Mouse (Mus musculus) liver, embryonic 12.5 days (tissue): ENCODE measurements around the gene Mars. TPM values are rescaled to one million over a fixed set of nuclear protein-coding genes. Genes with fewer than 3 reads are reported as not detected.
A peak's percentile ranks its signal among the peaks of the same experiment; 100 is the strongest.

Experiments used
- ATAC-seq: fragments of 200-750 bp; cut with Nextera tagmentation; 2 replicates; pipeline ENCODE4 v1.8.0; 2017; ENCODE audit warnings: moderate number of reproducible peaks, mild to moderate bottlenecking, moderate library complexity
- H3K27ac ChIP-seq: fragments of 300-500 bp; sonication (generic); 2 replicates; pipeline ENCODE4 v1.5.1; 2016; ENCODE audit warnings: mild to moderate bottlenecking
- H3K27me3 ChIP-seq: fragments of 300-500 bp; sonication (generic); replicated peaks from 2 replicates; pipeline ENCODE4 v1.6.1; 2016; ENCODE audit warnings: mild to moderate bottlenecking, moderate library complexity
- H3K36me3 ChIP-seq: fragments of 300-500 bp; sonication (generic); 2 replicates; pipeline ENCODE4 v1.6.1; 2016; ENCODE audit warnings: mild to moderate bottlenecking, moderate library complexity
- H3K4me1 ChIP-seq: fragments of 300-500 bp; sonication (generic); 2 replicates; pipeline ENCODE4 v1.6.1; 2016
- H3K4me2 ChIP-seq: fragments of 300-500 bp; sonication (generic); 2 replicates; pipeline ENCODE4 v1.6.1; 2016; ENCODE audit warnings: mild to moderate bottlenecking, moderate library complexity
- H3K4me3 ChIP-seq: fragments of 300-500 bp; sonication (generic); 2 replicates; pipeline ENCODE4 v1.5.1; 2016; ENCODE audit warnings: mild to moderate bottlenecking, moderate library complexity
- H3K9ac ChIP-seq: fragments of 300-500 bp; sonication (generic); 2 replicates; pipeline ENCODE4 v1.6.1; 2016; ENCODE audit warnings: mild to moderate bottlenecking, moderate library complexity
- H3K9me3 ChIP-seq: fragments of 300-500 bp; sonication (generic); replicated peaks from 2 replicates; pipeline ENCODE4 v1.6.1; 2016; ENCODE audit warnings: mild to moderate bottlenecking, moderate library complexity
- WGBS: fragments of 180-500 bp; shearing (Covaris S2); methylation state at CpG from one replicate; pipeline ENCODE4 v1.1.7; 2016; ENCODE audit not compliant: insufficient replicate concordance; 5-methylcytosine and 5-hydroxymethylcytosine counted together
- polyA plus RNA-seq: library from polyadenylated mRNA; unstranded; fragments of >200 nt; fragmentation: Nextera tagmentation; extraction: Ambion mirVana; gene quantifications from 2 replicates; pipeline ENCODE4 v1.2.1, GENCODE M21; 2016

Mars gene
- polyA plus RNA-seq, 1 experiment from 2014 or later: 193 TPM

DNA sequence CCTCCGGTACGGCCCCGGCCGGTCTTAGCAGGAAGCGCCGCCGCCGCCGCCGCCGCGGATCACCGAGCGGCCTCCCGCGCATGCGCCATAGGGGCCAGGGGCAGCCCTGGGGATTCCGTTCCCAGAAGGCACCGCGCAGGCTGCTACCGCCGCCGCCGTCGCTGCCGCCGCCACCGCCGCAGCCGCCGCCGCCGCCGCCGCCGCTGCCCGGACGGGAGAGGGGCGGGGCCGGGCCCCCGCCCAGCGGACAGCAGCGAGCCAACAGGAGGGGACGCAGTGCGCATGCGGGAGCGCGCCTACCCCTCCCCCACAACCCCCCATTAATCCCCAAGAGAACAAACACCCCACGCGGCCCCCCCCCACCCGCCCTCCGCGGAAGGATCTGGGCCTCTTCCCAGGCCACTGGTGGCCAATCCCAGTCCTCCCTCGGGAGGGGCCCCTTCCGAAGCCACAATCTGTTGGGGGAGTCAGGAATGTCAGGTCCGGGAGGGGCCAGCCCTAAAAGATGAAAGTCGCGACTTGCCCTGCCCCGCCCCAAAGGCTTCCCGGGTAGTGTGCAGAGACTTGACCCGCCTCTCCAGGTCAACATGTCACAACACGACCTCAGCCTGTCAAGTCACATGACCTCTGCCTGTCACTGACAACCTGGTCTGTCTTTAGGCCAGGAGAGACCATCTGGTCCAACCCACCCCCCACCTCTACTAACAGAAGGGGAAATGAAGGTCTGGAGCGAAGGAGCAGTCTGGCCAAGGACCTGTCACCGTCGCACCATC is 22.6 kb downstream of the Mars start, which contains the start of gene Mbd6:
Gene Mbd6 (minus strand): TSS at position 219 of the 773 bp plus-strand sequence.
- peak within 1 kb of the TSS; percentile 87 for H3K9ac ChIP-seq
- ATAC-seq: peak; percentile 55
- peak within 1 kb of the TSS; percentile 98 for H3K27ac ChIP-seq
- H3K4me3 ChIP-seq: peak within 1 kb of the TSS; percentile 80
- under 1% methylated on average over 41 of the region's 65 CpGs for WGBS
- H3K36me3 ChIP-seq: peaks cover 57% of the 10 kb centered on the region
- H3K9me3 ChIP-seq: no peaks in the 10 kb centered on the region
- H3K4me2 ChIP-seq: peak within 1 kb of the TSS; percentile 95
- no peaks in the 10 kb centered on the region for H3K27me3 ChIP-seq
- peaks cover 70% of the 10 kb centered on the region for H3K4me1 ChIP-seq

DNA sequence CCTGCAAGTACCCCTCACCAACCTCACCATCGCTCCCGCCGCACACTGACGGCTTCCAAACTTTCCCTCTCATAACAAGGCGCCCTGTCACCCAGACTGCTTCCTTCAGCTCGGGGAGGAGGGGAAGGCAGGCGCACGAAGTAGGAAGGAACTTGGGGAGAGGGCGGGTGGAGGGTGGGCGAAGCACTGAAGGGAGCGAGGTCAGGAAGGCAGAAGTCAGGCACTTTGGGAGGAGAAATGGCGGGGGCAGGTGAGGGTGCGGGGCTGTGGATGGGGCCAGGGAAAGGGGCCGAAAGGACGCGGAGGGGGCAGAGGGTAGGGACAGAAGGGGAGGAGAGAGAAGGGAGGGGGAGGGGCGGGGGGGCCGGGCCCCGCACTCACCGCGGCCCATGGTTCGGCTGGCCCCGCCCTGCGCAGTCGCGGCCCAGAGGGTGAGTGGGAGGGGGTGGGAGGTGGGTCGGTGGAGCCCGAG is 23.2 kb downstream of the Mars start:
- Histone ChIP-seq H3K4me1 (peaks cover 64% of the 10 kb centered on the region), H3K27me3 (no peaks in the 10 kb centered on the region), H3K27ac (peak overlapping the region; percentile 98), H3K9me3 (no peaks in the 10 kb centered on the region), H3K9ac (peak overlapping the region; percentile 87), H3K4me3 (peak overlapping the region; percentile 80), H3K4me2 (peak overlapping the region; percentile 95), H3K36me3 (peaks cover 57% of the 10 kb centered on the region)
- ATAC-seq: peak; percentile 0; the same call in 1 of the 2 replicates
- WGBS: 2% methylated on average over 16 of the region's 28 CpGs

GRCm38 (mm10) chr10:127287936-127288293 is 23.7 kb downstream of the Mars start:
- ATAC-seq: no peak
- H3K4me2 ChIP-seq: peak overlapping the region; percentile 95
- no peaks in the 10 kb centered on the region for H3K9me3 ChIP-seq
- H3K4me3 ChIP-seq: peak overlapping the region; percentile 80
- 5% methylated on average over 3 of the region's 3 CpGs for WGBS
- H3K9ac ChIP-seq: peak overlapping the region; percentile 87
- H3K27ac ChIP-seq: peak overlapping the region; percentile 98
- H3K27me3 ChIP-seq: no peaks in the 10 kb centered on the region
- H3K36me3 ChIP-seq: peaks cover 57% of the 10 kb centered on the region
- H3K4me1 ChIP-seq: peaks cover 59% of the 10 kb centered on the region

GRCm38 (mm10) chr10:127287271-127287935 is 24.2 kb downstream of the Mars start:
- ATAC-seq: no peak
- 72% methylated on average over 15 of the region's 15 CpGs for WGBS
- Histone ChIP-seq H3K27me3 (no peaks in the 10 kb centered on the region), H3K9me3 (no peaks in the 10 kb centered on the region), H3K4me2 (peak overlapping the region; percentile 95), H3K4me1 (peaks cover 54% of the 10 kb centered on the region), H3K36me3 (peaks cover 57% of the 10 kb centered on the region), H3K9ac (peak overlapping the region; percentile 87), H3K4me3 (peak overlapping the region; percentile 80), H3K27ac (peak overlapping the region; percentile 98)

DNA sequence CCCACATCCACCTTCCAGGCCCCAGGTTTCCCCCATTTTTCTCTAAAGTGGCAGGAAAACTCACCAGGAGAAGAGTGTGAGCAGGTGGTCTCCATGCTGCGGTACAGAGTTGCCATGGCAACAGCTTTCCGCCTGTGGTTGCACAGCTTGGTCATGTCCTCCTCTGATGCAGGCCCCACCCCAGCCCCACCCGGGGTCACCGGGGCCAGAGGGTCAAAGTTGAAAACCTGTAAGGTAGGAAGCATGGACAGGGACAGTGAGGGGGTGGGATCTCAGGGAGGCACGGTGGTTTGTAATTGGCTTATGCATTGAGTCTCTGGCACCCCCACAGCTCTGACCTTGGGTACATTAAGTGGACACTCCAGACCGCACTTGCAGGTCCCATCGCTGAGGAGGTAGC is 24.9 kb downstream of the Mars start:
- Histone ChIP-seq H3K36me3 (peaks cover 59% of the 10 kb centered on the region), H3K4me1 (peaks cover 47% of the 10 kb centered on the region), H3K9ac (0 out of 2 replicates have a peak overlapping the region, but pooled peaks have one; percentile 5), H3K4me3 (peak overlapping the region; percentile 80), H3K27ac (0 out of 2 replicates have a peak overlapping the region, but pooled peaks have one; percentile 36), H3K9me3 (no peaks in the 10 kb centered on the region), H3K27me3 (no peaks in the 10 kb centered on the region), H3K4me2 (peak overlapping the region; percentile 95)
- WGBS: 61% methylated on average over 7 of the region's 7 CpGs
- ATAC-seq: no peak

- WGBS: 80% methylated on average over 7 of the region's 7 CpGs
- H3K4me1 ChIP-seq: peaks cover 43% of the 10 kb centered on the region
- H3K4me2 ChIP-seq: peak overlapping the region; percentile 95
- H3K4me3 ChIP-seq: no peak overlapping the region
- no peaks in the 10 kb centered on the region for H3K9me3 ChIP-seq
- 0 out of 2 replicates have a peak overlapping the region, but pooled peaks have one; percentile 5 for H3K9ac ChIP-seq
- H3K27ac ChIP-seq: 0 out of 2 replicates have a peak overlapping the region, but pooled peaks have one; percentile 36
- H3K27me3 ChIP-seq: no peaks in the 10 kb centered on the region
- no peak for ATAC-seq
- peaks cover 65% of the 10 kb centered on the region for H3K36me3 ChIP-seq
Measured at GRCm38 (mm10) chr10:127286194-127286593, 25.4 kb downstream of the Mars start.

DNA sequence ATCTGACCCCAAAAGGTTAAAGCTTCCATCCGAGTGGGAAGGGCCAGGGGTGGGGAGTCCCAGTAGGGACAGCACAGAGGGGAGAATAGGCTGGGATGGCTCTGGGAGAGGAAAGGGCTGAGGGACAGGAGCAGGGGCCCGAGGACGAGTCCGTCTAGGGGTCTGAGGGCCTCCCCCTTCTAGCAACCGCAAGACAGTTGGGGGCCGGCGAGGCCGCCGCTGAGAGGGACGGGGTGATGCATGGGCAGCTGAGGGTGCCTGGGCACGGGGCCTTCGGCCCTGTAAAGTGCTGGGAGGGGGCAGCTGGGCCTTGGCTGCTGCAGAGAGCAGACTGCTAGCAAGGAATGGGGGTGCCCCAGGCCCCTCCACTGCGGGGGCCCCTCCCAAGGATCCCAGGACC is 25.9 kb downstream of the Mars start:
- 85% methylated on average over 13 of the region's 13 CpGs for WGBS
- H3K9me3 ChIP-seq: no peaks in the 10 kb centered on the region
- no peaks in the 10 kb centered on the region for H3K27me3 ChIP-seq
- no peak overlapping the region for H3K4me2 ChIP-seq
- peaks cover 43% of the 10 kb centered on the region for H3K4me1 ChIP-seq
- H3K27ac ChIP-seq: no peak overlapping the region
- ATAC-seq: no peak
- H3K36me3 ChIP-seq: peaks cover 70% of the 10 kb centered on the region
- H3K9ac ChIP-seq: no peak overlapping the region
- H3K4me3 ChIP-seq: no peak overlapping the region

DNA sequence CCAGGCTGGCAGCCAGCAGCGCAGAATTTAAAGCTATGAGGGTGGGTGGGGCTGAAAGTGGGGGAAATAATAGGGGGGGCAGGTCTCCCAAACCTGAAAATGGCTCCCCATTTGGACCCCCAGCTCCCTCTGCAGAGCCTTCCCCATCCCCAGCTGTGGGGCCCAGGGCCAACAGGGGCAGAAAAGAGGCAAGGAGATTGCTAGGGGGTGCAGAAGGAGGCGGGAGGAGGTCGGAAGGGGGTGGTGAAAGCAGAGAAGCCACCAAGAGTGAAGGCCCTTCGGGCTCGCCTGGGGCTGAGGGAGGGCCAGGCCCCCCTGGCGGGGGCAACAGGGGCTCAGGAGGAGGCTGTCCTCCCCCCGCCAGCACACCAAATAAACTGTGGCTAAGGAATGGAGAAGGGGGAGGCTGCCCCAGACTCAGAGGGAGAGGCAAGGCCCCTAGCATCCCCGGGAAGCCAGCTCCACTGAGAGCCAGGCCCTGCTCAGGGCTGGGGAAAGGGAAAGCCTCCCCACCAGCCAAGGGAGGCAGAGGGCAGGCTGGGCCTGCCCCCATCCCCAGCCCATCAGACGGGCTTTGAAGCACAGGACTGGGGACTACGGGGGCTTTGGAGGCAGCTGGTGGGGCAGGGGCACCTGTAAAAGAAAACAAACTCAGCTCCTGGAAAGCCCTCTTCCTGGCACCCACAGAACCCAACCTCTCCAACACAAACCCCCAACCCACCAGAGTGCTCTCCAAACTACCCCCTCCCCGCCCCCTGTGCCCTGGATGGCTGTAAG is 26.7 kb downstream of the Mars start:
- no peak for ATAC-seq
- no peaks in the 10 kb centered on the region for H3K27me3 ChIP-seq
- H3K27ac ChIP-seq: peak overlapping the region; percentile 21; the same call in 1 of the 2 replicates
- peaks cover 77% of the 10 kb centered on the region for H3K36me3 ChIP-seq
- H3K4me2 ChIP-seq: no peak overlapping the region
- H3K4me3 ChIP-seq: no peak overlapping the region
- peaks cover 42% of the 10 kb centered on the region for H3K4me1 ChIP-seq
- 0 out of 2 replicates have a peak overlapping the region, but pooled peaks have one; percentile 9 for H3K9ac ChIP-seq
- H3K9me3 ChIP-seq: no peaks in the 10 kb centered on the region
- 80% methylated on average over 11 of the region's 11 CpGs for WGBS

GRCm38 (mm10) chr10:127284105-127284622 is 27.4 kb downstream of the Mars start:
- H3K9me3 ChIP-seq: no peaks in the 10 kb centered on the region
- H3K36me3 ChIP-seq: peaks cover 85% of the 10 kb centered on the region
- ATAC-seq: no peak
- no peak overlapping the region for H3K4me3 ChIP-seq
- H3K9ac ChIP-seq: 0 out of 2 replicates have a peak overlapping the region, but pooled peaks have one; percentile 9
- H3K27me3 ChIP-seq: no peaks in the 10 kb centered on the region
- no peak overlapping the region for H3K4me2 ChIP-seq
- WGBS: 91% methylated on average over 7 of the region's 7 CpGs
- H3K4me1 ChIP-seq: peaks cover 34% of the 10 kb centered on the region
- no peak overlapping the region for H3K27ac ChIP-seq

DNA sequence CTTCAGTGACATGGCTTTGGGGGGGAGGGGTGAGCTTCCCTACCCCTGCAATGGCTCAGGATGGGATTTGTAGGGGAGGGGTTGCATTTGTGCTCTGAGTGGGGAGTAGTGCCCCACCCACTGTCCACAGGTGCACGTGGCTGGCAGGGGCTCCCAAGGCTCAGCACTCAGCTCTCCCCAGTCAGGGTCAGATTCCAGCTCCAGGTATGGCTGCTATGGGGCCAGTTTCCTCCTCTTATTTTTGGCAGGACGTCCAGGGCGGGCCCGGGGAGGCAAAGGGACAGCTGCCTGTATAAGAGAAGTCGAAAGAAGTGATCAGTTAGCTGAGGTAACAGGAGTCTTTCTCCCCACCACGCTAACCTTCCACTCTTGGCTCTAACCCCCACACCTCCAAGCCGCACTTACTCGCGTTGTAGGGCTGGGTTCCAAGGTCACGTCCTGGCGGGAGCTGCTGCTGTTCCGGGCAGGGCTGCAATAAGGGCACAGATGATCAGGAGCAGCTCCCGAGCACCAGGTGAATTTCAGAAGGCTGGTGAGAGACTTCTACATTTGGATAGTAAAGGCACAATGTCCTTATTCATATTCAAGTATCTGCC is 28.9 kb downstream of the Mars start:
- Histone ChIP-seq H3K36me3 (peaks cover 99% of the 10 kb centered on the region), H3K27ac (no peak overlapping the region), H3K4me2 (no peak overlapping the region), H3K9me3 (no peaks in the 10 kb centered on the region), H3K4me1 (peaks cover 29% of the 10 kb centered on the region), H3K4me3 (no peak overlapping the region), H3K27me3 (no peaks in the 10 kb centered on the region), H3K9ac (no peak overlapping the region)
- 83% methylated on average over 13 of the region's 13 CpGs for WGBS
- no peak for ATAC-seq

- Histone ChIP-seq H3K27ac (no peak overlapping the region), H3K4me1 (peaks cover 15% of the 10 kb centered on the region), H3K9me3 (no peaks in the 10 kb centered on the region), H3K4me2 (no peak overlapping the region), H3K27me3 (no peaks in the 10 kb centered on the region), H3K36me3 (peaks cover 100% of the 10 kb centered on the region), H3K4me3 (no peak overlapping the region), H3K9ac (no peak overlapping the region)
- no peak for ATAC-seq
- 83% methylated on average over 8 of the region's 8 CpGs for WGBS
Measured at GRCm38 (mm10) chr10:127281316-127281715, 30.3 kb downstream of the Mars start.
